Comparison of ENCODE assay signal across 25 mouse cellular contexts in genomic region chr5:32245385-32245784, GRCm38 (mm10). TPM values are rescaled to one million over a fixed set of nuclear protein-coding genes. Genes with fewer than 3 reads are reported as not detected.
A peak's percentile ranks its signal among the peaks of the same experiment; 100 is the strongest.
DNase-seq lines count a peak whose midpoint lies in the region; ATAC-seq lines count a peak whose summit lies in the region.
"Had no signal": no experiment of that assay in that cellular context is flagged by ENCODE, and none has a peak within 500 bp of the region (broad histone marks: within the 10 kb centered on the region; RNA-seq: fewer than 3 reads in every experiment).

No protein-coding gene starts in this region.

- H3K4me2 ChIP-seq in heart, embryonic 11.5 days, result no peak overlapping the region
- H3K4me2 ChIP-seq: liver, embryonic 11.5 days; midbrain, embryonic 15.5 days had no signal

- no peak overlapping the region for H3K9ac ChIP-seq in heart, embryonic 11.5 days (ENCODE audit: low read depth, low read length)
- H3K9ac ChIP-seq: midbrain, embryonic 15.5 days had no signal

- no peaks in the 10 kb centered on the region for H3K9me3 ChIP-seq in heart, embryonic 11.5 days (replicated peaks; ENCODE audit: control insufficient read depth, low read length)
- H3K9me3 ChIP-seq: forebrain, embryonic 10.5 days; G1E; midbrain, embryonic 15.5 days had no signal

- H3K27me3 ChIP-seq in heart, embryonic 11.5 days (ENCODE audit: control insufficient read depth, insufficient read depth, low read length), result no peaks in the 10 kb centered on the region
- H3K27me3 ChIP-seq: midbrain, embryonic 15.5 days had no signal

- no peaks in the 10 kb centered on the region for H3K36me3 ChIP-seq in heart, embryonic 11.5 days (ENCODE audit: control insufficient read depth, insufficient read depth, low read length)
- H3K36me3 ChIP-seq: forebrain, embryonic 10.5 days; G1E; midbrain, embryonic 15.5 days had no signal

- intact Hi-C loops in heart, postnatal 25 days (cut with DNase I), result no loop called here

- H3K4me3 ChIP-seq in heart, embryonic 11.5 days (ENCODE audit: low read depth, low read length), result no peak overlapping the region
- H3K4me3 ChIP-seq: forebrain, embryonic 10.5 days; midbrain, embryonic 15.5 days; myocyte had no signal

- DNase-seq in heart, adult 11 months, result peak; percentile 46
- DNase-seq in heart, postnatal 25 days (ENCODE audit: low spot score), result no peak
- DNase-seq in 416B (ENCODE audit: low read depth), result peak; percentile 8
- DNase-seq in layer of hippocampus, adult 9-11 months, result peak; percentile 39
- DNase-seq in right cerebral cortex, adult 2 months (ENCODE audit: low spot score in 2 of 2), result peak; percentile 49 to 52
- no peak for DNase-seq in cerebellum, adult 18-20 months
- DNase-seq in testis, postnatal 10 days (ENCODE audit: low spot score), result no peak
- DNase-seq: adrenal gland, postnatal 14 days; cerebellum, adult 11-12 months; gastrocnemius, postnatal 36 days; kidney, adult 18-20 months; kidney, postnatal 14 days; lung, adult 2 months; thymus, postnatal 36 days had no signal

- no peak for ATAC-seq in heart, embryonic 11.5 days (replicated peaks; ENCODE audit: insufficient number of reproducible peaks, low FRiP score, low TSS enrichment)
- ATAC-seq: activated CD4-positive, CD25-positive, alpha-beta regulatory T cell, adult 4 months; midbrain, embryonic 15.5 days had no signal

- WGBS in heart, embryonic 11.5 days (ENCODE audit: insufficient replicate concordance), result 88% methylated on average over 3 of the region's 3 CpGs

- no peak overlapping the region for H3K27ac ChIP-seq in heart, embryonic 11.5 days (ENCODE audit: low read depth, low read length)
- H3K27ac ChIP-seq: forebrain, embryonic 10.5 days; midbrain, embryonic 15.5 days had no signal

- H3K4me1 ChIP-seq in heart, embryonic 11.5 days (ENCODE audit: control insufficient read depth, insufficient read depth, low read length), result no peaks in the 10 kb centered on the region
- H3K4me1 ChIP-seq: midbrain, embryonic 15.5 days had no signal

RNA-seq across cellular contexts. Expression of gene Plb1, which starts 12.9 kb away (rescaled TPM):
- 1 to 10 TPM; 1.5 TPM for total RNA-seq in heart, postnatal 25 days (2021)
- 0.97 and 1.4 TPM in 2 replicates for polyA plus RNA-seq in heart, embryonic 11.5 days (2014; fragmentation: Nextera tagmentation; extraction: Ambion mirVana)
- total RNA-seq: adrenal gland, postnatal 14 days; megakaryocyte-erythroid progenitor cell, adult 5-6 weeks had no signal
- polyA plus RNA-seq: activated CD4-positive, CD25-positive, alpha-beta regulatory T cell, adult 4 months; G1E; hindbrain, embryonic 11.5 days; limb, embryonic 11.5 days; liver, embryonic 11.5 days; neural tube, embryonic 14.5 days had no signal

Comparison
In these comparisons a context has a peak if more than half of its experiments do, and no peak if none do; other contexts are left out.
1. DNase-seq: peak in heart, adult 11 months (single experiment), 416B (single experiment), layer of hippocampus, adult 9-11 months (single experiment) and right cerebral cortex, adult 2 months (2 of 2); none in heart, postnatal 25 days (single experiment), cerebellum, adult 18-20 months (0 of 2) and testis, postnatal 10 days (single experiment).